Mouse (Mus musculus): ENCODE measurements around the gene Olfr331. TPM values are rescaled to one million over a fixed set of nuclear protein-coding genes. Genes with fewer than 3 reads are reported as not detected.
"Not testable (repeated sequence)": the region's sequence is repeated elsewhere in the genome, so short reads cannot be mapped to it uniquely, and the experiment has no call there.

The Olfr331 gene
- not detected in 2 replicates for total RNA-seq (2012; rRNA removed)
- not detected in 2 replicates for total RNA-seq (2014; rRNA removed)
- not detected in 2 replicates for polyA plus RNA-seq (2012; ENCODE audit: insufficient read length, low read depth)

DNA sequence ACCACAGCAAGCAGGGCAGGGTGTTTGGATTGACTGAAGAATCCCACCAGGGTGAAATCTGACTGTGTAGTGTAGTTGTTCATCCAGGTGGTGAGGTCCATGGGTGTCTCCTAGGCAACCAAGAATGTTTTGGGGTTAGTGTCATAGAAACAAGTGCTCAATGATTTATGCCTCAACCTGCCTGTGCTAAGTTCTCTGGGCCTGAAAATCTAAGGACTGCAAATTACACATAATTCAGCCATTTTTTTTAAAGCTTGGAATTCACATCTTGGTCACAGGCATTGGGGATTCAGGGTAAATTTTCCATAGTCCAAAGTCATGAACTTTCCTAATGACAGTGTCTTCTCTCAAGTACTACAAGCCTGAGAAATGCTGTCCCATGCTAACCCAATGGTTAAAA lies at the start of gene Olfr331:
Gene Olfr331, minus strand, starts transcription at position 101 of the 400 bp plus-strand sequence.
- dilution Hi-C loops (cut with MboI; ENCODE audit: extremely low pct_ligation_motif_present, extremely low pct_unique_long_range_greater_than_20kb, low sequenced_read_pairs); H3K79me2 ChIP-seq (replicated peaks; ENCODE audit: control insufficient read depth, extremely low read depth, insufficient read depth, poor library complexity, severe bottlenecking); H3K4me2 ChIP-seq (ENCODE audit: insufficient read depth, low read depth, poor library complexity, severe bottlenecking); H3K36me3 ChIP-seq (replicated peaks in 1 of 2; ENCODE audit: control insufficient read depth in 1 of 2, insufficient read depth in 1 of 2, low read length in 1 of 2); H3K4me3 ChIP-seq (replicated peaks in 1 of 3; ENCODE audit: low read depth in 2 of 3, low read length in 2 of 3, poor library complexity in 1 of 3); in situ Hi-C loops (cut with MboI; ENCODE audit: low pct_ligation_motif_present, low pct_unique_long_range_greater_than_20kb, low sequenced_read_pairs); DNase-seq (ENCODE audit: extremely low read depth); H3K9me3 ChIP-seq (replicated peaks; ENCODE audit: low read length); H3K9ac ChIP-seq (ENCODE audit: insufficient read depth, low read depth); H3K4me1 ChIP-seq (ENCODE audit: control insufficient read depth in 1 of 2, insufficient read depth in 2 of 2); H3K27ac ChIP-seq (ENCODE audit: insufficient read depth, low read depth): not testable (repeated sequence)
- H3K27me3 ChIP-seq (replicated peaks): peaks cover 50% of the 10 kb centered on the region

DNA sequence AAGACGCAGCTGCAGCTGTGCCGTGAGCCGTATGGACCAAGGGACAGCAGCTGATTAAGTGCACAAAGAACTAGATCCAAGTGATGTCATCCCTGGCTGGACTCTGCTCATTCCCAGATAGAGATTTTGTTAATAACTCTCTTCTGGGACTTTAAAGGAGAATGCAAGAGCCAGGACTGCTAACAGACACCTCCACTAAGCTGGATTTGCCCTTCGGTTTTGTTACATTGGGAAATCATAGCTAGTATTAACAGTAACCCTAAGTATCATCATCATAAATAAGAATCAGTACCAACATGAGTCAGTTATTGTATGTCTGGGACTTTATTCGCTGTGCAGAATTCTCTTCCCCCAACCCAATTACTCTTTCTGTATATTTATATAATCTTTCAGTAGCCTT lies 44.0 kb upstream of the Olfr331 start, which contains the start of gene Olfr329-ps:
Gene Olfr329-ps, minus strand, starts transcription at position 101 of the 400 bp plus-strand sequence.
- dilution Hi-C loops (cut with MboI; ENCODE audit: extremely low pct_ligation_motif_present, extremely low pct_unique_long_range_greater_than_20kb, low sequenced_read_pairs): no loop called here
- no peaks in the 10 kb centered on the region for H3K79me2 ChIP-seq (replicated peaks; ENCODE audit: control insufficient read depth, extremely low read depth, insufficient read depth, poor library complexity, severe bottlenecking)
- DNase-seq (ENCODE audit: extremely low read depth): no peak
- H3K4me2 ChIP-seq (ENCODE audit: insufficient read depth, low read depth, poor library complexity, severe bottlenecking): no peak within 1 kb of the TSS
- H3K27ac ChIP-seq (ENCODE audit: insufficient read depth, low read depth): no peak within 1 kb of the TSS
- H3K4me1 ChIP-seq (ENCODE audit: control insufficient read depth in 1 of 2, insufficient read depth in 2 of 2): no peaks in the 10 kb centered on the region
- in situ Hi-C loops (cut with MboI; ENCODE audit: low pct_ligation_motif_present, low pct_unique_long_range_greater_than_20kb, low sequenced_read_pairs): no loop called here
- peaks cover 76% of the 10 kb centered on the region for H3K27me3 ChIP-seq (replicated peaks)
- H3K36me3 ChIP-seq (replicated peaks in 1 of 2; ENCODE audit: control insufficient read depth in 1 of 2, insufficient read depth in 1 of 2, low read length in 1 of 2): no peaks in the 10 kb centered on the region
- TF ChIP-seq USF1 (IDR thresholded peaks at IDR 0.05; ENCODE audit: low read depth, low read length) (no peak), MEF2A (IDR thresholded peaks at IDR 0.05; ENCODE audit: borderline replicate concordance, low read depth, low read length) (no peak), MAZ (IDR thresholded peaks at IDR 0.05; ENCODE audit: low read depth, low read length) (no peak), KAT2A (IDR thresholded peaks at IDR 0.05; ENCODE audit: insufficient replicate concordance, low read length) (no peak), ETS1 (conservative IDR thresholded peaks at IDR 0.05; ENCODE audit: low read depth, low read length) (no peak), MAX (IDR thresholded peaks at IDR 0.05; ENCODE audit: low read length) (no peak), MYC (IDR thresholded peaks at IDR 0.05; ENCODE audit: low read depth, low read length) (no peak), PAX5 (IDR thresholded peaks at IDR 0.05; ENCODE audit: low read length) (no peak), ZMIZ1 (IDR thresholded peaks at IDR 0.05; ENCODE audit: low read depth, low read length) (no peak), CHD1 (IDR thresholded peaks at IDR 0.05; ENCODE audit: low read depth, low read length) (no peak), POLR2A (IDR thresholded peaks at IDR 0.05; ENCODE audit: low read depth, low read length) (no peak), POLR2AphosphoS2 (IDR thresholded peaks at IDR 0.05; ENCODE audit: low read depth, low read length) (no peak)
- H3K9me3 ChIP-seq (replicated peaks; ENCODE audit: low read length): no peaks in the 10 kb centered on the region
- H3K9ac ChIP-seq (ENCODE audit: insufficient read depth, low read depth): no peak within 1 kb of the TSS
- H3K4me3 ChIP-seq (replicated peaks in 1 of 3; ENCODE audit: low read depth in 2 of 3, low read length in 2 of 3, poor library complexity in 1 of 3): no peak within 1 kb of the TSS

- H3K9ac ChIP-seq (ENCODE audit: insufficient read depth, low read depth); H3K79me2 ChIP-seq (replicated peaks; ENCODE audit: control insufficient read depth, extremely low read depth, insufficient read depth, poor library complexity, severe bottlenecking); H3K9me3 ChIP-seq (replicated peaks; ENCODE audit: low read length); dilution Hi-C loops (cut with MboI; ENCODE audit: extremely low pct_ligation_motif_present, extremely low pct_unique_long_range_greater_than_20kb, low sequenced_read_pairs); H3K4me2 ChIP-seq (ENCODE audit: insufficient read depth, low read depth, poor library complexity, severe bottlenecking); H3K36me3 ChIP-seq (replicated peaks in 1 of 2; ENCODE audit: control insufficient read depth in 1 of 2, insufficient read depth in 1 of 2, low read length in 1 of 2); H3K4me1 ChIP-seq (ENCODE audit: control insufficient read depth in 1 of 2, insufficient read depth in 2 of 2); H3K27ac ChIP-seq (ENCODE audit: insufficient read depth, low read depth); H3K4me3 ChIP-seq (replicated peaks in 1 of 3; ENCODE audit: low read depth in 2 of 3, low read length in 2 of 3, poor library complexity in 1 of 3); in situ Hi-C loops (cut with MboI; ENCODE audit: low pct_ligation_motif_present, low pct_unique_long_range_greater_than_20kb, low sequenced_read_pairs); DNase-seq (ENCODE audit: extremely low read depth): not testable (repeated sequence)
- H3K27me3 ChIP-seq (replicated peaks): peaks cover 44% of the 10 kb centered on the region
Observed at GRCm38 (mm10) chr11:58534736-58535135, 32.4 kb upstream of the Olfr331 start, which contains the start of gene Olfr330. Gene Olfr330, minus strand, starts transcription at chr11:58534836.

- dilution Hi-C loops (cut with MboI; ENCODE audit: extremely low pct_ligation_motif_present, extremely low pct_unique_long_range_greater_than_20kb, low sequenced_read_pairs); H3K36me3 ChIP-seq (replicated peaks in 1 of 2; ENCODE audit: control insufficient read depth in 1 of 2, insufficient read depth in 1 of 2, low read length in 1 of 2): not testable (repeated sequence)
Observed at GRCm38 (mm10) chr11:58519756-58520155, 17.4 kb upstream of the Olfr331 start.

DNA sequence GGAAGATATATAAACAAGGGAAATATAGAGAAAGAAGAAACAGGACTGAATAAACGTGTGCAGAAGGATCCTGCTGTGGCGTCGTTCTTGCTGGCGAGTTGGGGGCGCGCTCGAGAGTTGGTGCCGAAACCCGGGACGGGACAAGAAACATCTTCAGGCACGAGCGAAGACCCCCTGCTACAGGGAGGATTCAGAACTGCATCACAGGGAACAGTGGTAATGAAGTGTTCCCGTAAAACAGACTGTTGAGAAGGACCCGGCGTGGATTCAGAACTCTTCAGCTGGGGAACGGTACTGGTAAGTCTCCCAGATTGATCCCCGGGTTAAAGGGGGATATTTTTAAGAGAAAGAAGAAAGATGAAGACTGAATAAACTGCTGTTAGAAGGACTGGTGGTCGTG lies 16.5 kb upstream of the Olfr331 start:
- H3K4me3 ChIP-seq (replicated peaks in 1 of 3; ENCODE audit: low read depth in 2 of 3, low read length in 2 of 3, poor library complexity in 1 of 3); DNase-seq (ENCODE audit: extremely low read depth); H3K4me1 ChIP-seq (ENCODE audit: control insufficient read depth in 1 of 2, insufficient read depth in 2 of 2); dilution Hi-C loops (cut with MboI; ENCODE audit: extremely low pct_ligation_motif_present, extremely low pct_unique_long_range_greater_than_20kb, low sequenced_read_pairs); H3K9me3 ChIP-seq (replicated peaks; ENCODE audit: low read length); H3K27me3 ChIP-seq (replicated peaks); H3K4me2 ChIP-seq (ENCODE audit: insufficient read depth, low read depth, poor library complexity, severe bottlenecking); H3K79me2 ChIP-seq (replicated peaks; ENCODE audit: control insufficient read depth, extremely low read depth, insufficient read depth, poor library complexity, severe bottlenecking); H3K27ac ChIP-seq (ENCODE audit: insufficient read depth, low read depth); H3K9ac ChIP-seq (ENCODE audit: insufficient read depth, low read depth); in situ Hi-C loops (cut with MboI; ENCODE audit: low pct_ligation_motif_present, low pct_unique_long_range_greater_than_20kb, low sequenced_read_pairs); H3K36me3 ChIP-seq (replicated peaks in 1 of 2; ENCODE audit: control insufficient read depth in 1 of 2, insufficient read depth in 1 of 2, low read length in 1 of 2): not testable (repeated sequence)

More at GRCm38 (mm10) chr11:58519756-58520155, 17.4 kb upstream of the Olfr331 start:
- DNase-seq (ENCODE audit: extremely low read depth); in situ Hi-C loops (cut with MboI; ENCODE audit: low pct_ligation_motif_present, low pct_unique_long_range_greater_than_20kb, low sequenced_read_pairs); H3K27ac ChIP-seq (ENCODE audit: insufficient read depth, low read depth); H3K27me3 ChIP-seq (replicated peaks); H3K4me1 ChIP-seq (ENCODE audit: control insufficient read depth in 1 of 2, insufficient read depth in 2 of 2); H3K4me3 ChIP-seq (replicated peaks in 1 of 3; ENCODE audit: low read depth in 2 of 3, low read length in 2 of 3, poor library complexity in 1 of 3); H3K9me3 ChIP-seq (replicated peaks; ENCODE audit: low read length); H3K4me2 ChIP-seq (ENCODE audit: insufficient read depth, low read depth, poor library complexity, severe bottlenecking); H3K9ac ChIP-seq (ENCODE audit: insufficient read depth, low read depth); H3K79me2 ChIP-seq (replicated peaks; ENCODE audit: control insufficient read depth, extremely low read depth, insufficient read depth, poor library complexity, severe bottlenecking): not testable (repeated sequence)

Data from CH12.LX (cell line).